Comparison of ENCODE assay signal across 13 mouse cellular contexts in genomic region chr8:88794615-88794907, GRCm38 (mm10).
DNase-seq lines count a peak whose midpoint lies in the region; ATAC-seq and TF ChIP-seq lines count a peak whose summit lies in the region.
"Had no signal": no experiment of that assay in that cellular context is flagged by ENCODE, and none has a peak within 500 bp of the region (broad histone marks: within the 10 kb centered on the region; RNA-seq: fewer than 3 reads in every experiment).

No protein-coding gene starts in this region.

- H3K27me3 ChIP-seq in kidney, embryonic 14.5 days (ENCODE audit: control insufficient read depth, insufficient read depth, low read length), result no peaks in the 10 kb centered on the region
- no peaks in the 10 kb centered on the region for H3K27me3 ChIP-seq in kidney, adult 2 months (replicated peaks; ENCODE audit: control insufficient read depth, insufficient read depth, low read length)
- no peaks in the 10 kb centered on the region; the same call in 1 of the 2 replicates for H3K27me3 ChIP-seq in midbrain, postnatal 0 days (ENCODE audit: insufficient read depth, low read length)
- H3K27me3 ChIP-seq: limb, embryonic 13.5 days had no signal

- peak; percentile 35 to 51 for DNase-seq in cerebellum, postnatal 10 days
- DNase-seq in cerebellum, adult 11 months, result no peak
- no peak for DNase-seq in kidney, adult 2 months
- DNase-seq in lung, postnatal 10 days, result peak; percentile 10
- no peak for DNase-seq in lung, postnatal 36 days
- DNase-seq in midbrain, postnatal 0 days (ENCODE audit: low spot score), result peak; percentile 60
- no peak for DNase-seq in spleen, postnatal 10 days (ENCODE audit: low spot score in 2 of 2)
- DNase-seq: kidney, adult 9 months; lung, postnatal 14 days had no signal

- no peaks in the 10 kb centered on the region for H3K9me3 ChIP-seq in kidney, embryonic 14.5 days (ENCODE audit: control insufficient read depth, low read length)
- no peaks in the 10 kb centered on the region for H3K9me3 ChIP-seq in midbrain, postnatal 0 days (ENCODE audit: low read length)
- H3K9me3 ChIP-seq: embryonic facial prominence, embryonic 10.5 days; heart, embryonic 12.5 days; limb, embryonic 13.5 days had no signal

- no peak for TF ChIP-seq POLR2A in kidney, adult 2 months (IDR thresholded peaks at IDR 0.05; ENCODE audit: low read depth, low read length)

- 0 out of 2 replicates have a peak, but pooled peaks have one; percentile 6 for ATAC-seq in kidney, embryonic 14.5 days (ENCODE audit: low FRiP score, low TSS enrichment)
- ATAC-seq in midbrain, postnatal 0 days (ENCODE audit: low FRiP score), result no peak

- H3K36me3 ChIP-seq in kidney, embryonic 14.5 days (ENCODE audit: control insufficient read depth, insufficient read depth, low read length), result no peaks in the 10 kb centered on the region
- no peaks in the 10 kb centered on the region for H3K36me3 ChIP-seq in kidney, adult 2 months (ENCODE audit: control insufficient read depth, insufficient read depth, low read length)
- H3K36me3 ChIP-seq in midbrain, postnatal 0 days (ENCODE audit: insufficient read depth, low read length), result no peaks in the 10 kb centered on the region
- H3K36me3 ChIP-seq: embryonic facial prominence, embryonic 10.5 days; heart, embryonic 12.5 days; limb, embryonic 13.5 days had no signal

- no peak overlapping the region for H3K27ac ChIP-seq in kidney, embryonic 14.5 days (ENCODE audit: low read depth, low read length)
- H3K27ac ChIP-seq in kidney, adult 2 months (ENCODE audit: insufficient read depth, low read depth, low read length), result no peak overlapping the region
- no peak overlapping the region for H3K27ac ChIP-seq in midbrain, postnatal 0 days (ENCODE audit: low read depth, low read length)
- H3K27ac ChIP-seq: embryonic facial prominence, embryonic 10.5 days; limb, embryonic 13.5 days had no signal

- H3K4me3 ChIP-seq in kidney, embryonic 14.5 days (ENCODE audit: low read length), result no peak overlapping the region
- no peak overlapping the region for H3K4me3 ChIP-seq in kidney, adult 2 months (ENCODE audit: insufficient read depth, low read depth, low read length)
- no peak overlapping the region for H3K4me3 ChIP-seq in midbrain, postnatal 0 days (ENCODE audit: low read depth, low read length)
- H3K4me3 ChIP-seq: embryonic facial prominence, embryonic 10.5 days; heart, embryonic 12.5 days; limb, embryonic 13.5 days had no signal

- TF ChIP-seq CTCF in kidney, adult 2 months (conservative IDR thresholded peaks at IDR 0.05; ENCODE audit: insufficient read depth, insufficient read length, low read depth, low read length), result no peak
- peak; percentile 66 for TF ChIP-seq CTCF in midbrain, postnatal 0 days (IDR thresholded peaks at IDR 0.05)

- no peaks in the 10 kb centered on the region for H3K4me1 ChIP-seq in kidney, embryonic 14.5 days (ENCODE audit: control insufficient read depth, insufficient read depth, low read length)
- no peaks in the 10 kb centered on the region for H3K4me1 ChIP-seq in kidney, adult 2 months (ENCODE audit: control insufficient read depth, insufficient read depth, low read length)
- H3K4me1 ChIP-seq in midbrain, postnatal 0 days (ENCODE audit: insufficient read depth, low read length), result peaks cover 10% of the 10 kb centered on the region; the same call in 1 of the 2 replicates
- H3K4me1 ChIP-seq: embryonic facial prominence, embryonic 10.5 days had no signal

- no peak overlapping the region for H3K9ac ChIP-seq in kidney, embryonic 14.5 days (ENCODE audit: low read depth, low read length)
- no peak overlapping the region for H3K9ac ChIP-seq in midbrain, postnatal 0 days (replicated peaks; ENCODE audit: low read length, poor library complexity, severe bottlenecking)
- H3K9ac ChIP-seq: heart, embryonic 12.5 days; limb, embryonic 13.5 days had no signal

- H3K4me2 ChIP-seq in kidney, embryonic 14.5 days (replicated peaks; ENCODE audit: low read depth, low read length), result no peak overlapping the region
- H3K4me2 ChIP-seq in midbrain, postnatal 0 days (ENCODE audit: low read depth, low read length, poor library complexity, severe bottlenecking), result no peak overlapping the region
- H3K4me2 ChIP-seq: heart, embryonic 12.5 days; limb, embryonic 13.5 days had no signal

- 69% methylated on average over 7 of the region's 7 CpGs for WGBS in kidney, embryonic 14.5 days
- WGBS in kidney, adult 2 months, result 73% methylated on average over 7 of the region's 7 CpGs
- WGBS in midbrain, postnatal 0 days, result 75% methylated on average over 7 of the region's 7 CpGs

Comparison
In these comparisons a context has a peak if more than half of its experiments do, and no peak if none do; other contexts are left out.
1. DNase-seq: peak in cerebellum, postnatal 10 days (2 of 2), lung, postnatal 10 days (single experiment) and midbrain, postnatal 0 days (single experiment); none in cerebellum, adult 11 months (single experiment), kidney, adult 2 months (single experiment), lung, postnatal 36 days (single experiment) and spleen, postnatal 10 days (0 of 2).